In the genomic region with DNA sequence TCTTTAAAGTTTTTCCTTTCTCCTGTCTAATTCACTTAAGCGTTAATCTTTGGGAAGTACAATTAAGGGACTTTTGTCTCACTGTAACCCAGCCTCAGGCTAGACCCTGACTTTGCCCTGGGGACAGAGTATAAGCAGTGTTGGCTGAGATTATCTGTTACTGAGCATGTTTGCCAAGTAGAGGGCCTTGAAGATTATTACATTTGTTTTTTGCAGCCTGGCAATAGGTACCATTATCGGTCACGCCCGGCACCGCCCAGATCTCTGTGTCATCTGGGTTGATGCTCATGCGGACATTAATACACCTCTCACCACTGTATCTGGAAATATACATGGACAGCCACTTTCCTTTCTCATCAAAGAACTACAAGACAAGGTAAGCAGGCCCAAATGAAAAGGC, we compare ENCODE assay signal across 17 mouse cellular contexts. TPM values are rescaled to one million over a fixed set of nuclear protein-coding genes. Genes with fewer than 3 reads are reported as not detected.
"Had no signal": no experiment of that assay in that cellular context is flagged by ENCODE, and none has a peak within 500 bp of the region (broad histone marks: within the 10 kb centered on the region; RNA-seq: fewer than 3 reads in every experiment).

No protein-coding gene starts in this region.

- H3K9ac ChIP-seq: lung, embryonic 15.5 days; midbrain, embryonic 13.5 days; midbrain, embryonic 15.5 days; neural tube, embryonic 12.5 days had no signal

- ATAC-seq: lung, postnatal 0 days; midbrain, embryonic 13.5 days; midbrain, embryonic 15.5 days had no signal

- H3K4me2 ChIP-seq: lung, embryonic 15.5 days; midbrain, embryonic 11.5 days; midbrain, embryonic 13.5 days; midbrain, embryonic 15.5 days; neural tube, embryonic 12.5 days had no signal

- H3K27ac ChIP-seq: lung, embryonic 15.5 days; macrophage; midbrain, embryonic 13.5 days; midbrain, embryonic 15.5 days; neural tube, embryonic 12.5 days had no signal

- H3K9me3 ChIP-seq: lung, embryonic 15.5 days; megakaryocyte, embryonic 14.5 days; midbrain, embryonic 13.5 days; midbrain, embryonic 15.5 days; neural tube, embryonic 12.5 days had no signal

- DNase-seq: lung, adult 2 months; lung, postnatal 14 days; lung, postnatal 36 days; right cerebral cortex, postnatal 14 days; spleen, adult 18-20 months; thymus, adult 18-20 months; thymus, postnatal 14 days; thymus, postnatal 36 days had no signal

- H3K4me1 ChIP-seq: lung, embryonic 15.5 days; megakaryocyte, embryonic 14.5 days; midbrain, embryonic 13.5 days; midbrain, embryonic 15.5 days; neural tube, embryonic 12.5 days had no signal

- H3K4me3 ChIP-seq: lung, embryonic 15.5 days; megakaryocyte, embryonic 14.5 days; midbrain, embryonic 13.5 days; midbrain, embryonic 15.5 days; neural tube, embryonic 12.5 days had no signal

- H3K27me3 ChIP-seq: lung, embryonic 15.5 days; megakaryocyte, embryonic 14.5 days; midbrain, embryonic 13.5 days; midbrain, embryonic 15.5 days; neural tube, embryonic 12.5 days had no signal

RNA-seq across cellular contexts. Expression of gene Arg2, which starts 19.1 kb away (rescaled TPM):
- total RNA-seq: monocyte, adult 5-6 weeks had no signal
